Mouse (Mus musculus) liver, embryonic 11.5 days (tissue): ENCODE results near the gene Kdelr3. TPM values are rescaled to one million over a fixed set of nuclear protein-coding genes. Genes with fewer than 3 reads are reported as not detected.

Experiments used
- ATAC-seq: fragments of 200-750 bp; cut with Nextera tagmentation; replicated peaks from 2 replicates; pipeline ENCODE4 v1.8.0; 2017; ENCODE audit warnings: moderate number of reproducible peaks, mild to moderate bottlenecking, moderate TSS enrichment, moderate library complexity; ENCODE audit not compliant: low FRiP score
- DNase-seq: peaks from one replicate; pipeline ENCODE4 v3.0.0-alpha.2; 2017; ENCODE audit warnings: low spot score
- H3K27ac ChIP-seq: fragments of 300-500 bp; sonication (generic); 2 replicates; pipeline ENCODE4 v1.5.1; 2014; ENCODE audit warnings: mild to moderate bottlenecking, low read depth, low read length, control low read depth
- H3K27me3 ChIP-seq: fragments of 300-500 bp; sonication (generic); replicated peaks from 2 replicates; pipeline ENCODE4 v1.6.1; 2014; ENCODE audit warnings: low read length, mixed read lengths; ENCODE audit not compliant: control insufficient read depth, insufficient read depth
- H3K36me3 ChIP-seq: fragments of 300-500 bp; sonication (generic); 2 replicates; pipeline ENCODE4 v1.6.1; 2014; ENCODE audit warnings: mild to moderate bottlenecking, low read length, moderate library complexity, mixed read lengths; ENCODE audit not compliant: control insufficient read depth, insufficient read depth
- H3K4me1 ChIP-seq: fragments of 300-500 bp; sonication (generic); replicated peaks from 2 replicates; pipeline ENCODE4 v1.6.1; 2014; ENCODE audit warnings: low read length, mixed read lengths; ENCODE audit not compliant: control insufficient read depth, insufficient read depth
- H3K4me2 ChIP-seq: fragments of 300-500 bp; sonication (generic); 2 replicates; pipeline ENCODE4 v1.6.1; 2014; ENCODE audit warnings: mild to moderate bottlenecking, control low read depth, moderate library complexity
- H3K4me3 ChIP-seq: fragments of 300-500 bp; sonication (generic); 2 replicates; pipeline ENCODE4 v1.5.1; 2014; ENCODE audit warnings: low read depth, low read length, control low read depth
- H3K9ac ChIP-seq: fragments of 300-500 bp; sonication (generic); 2 replicates; pipeline ENCODE4 v1.6.1; 2014; ENCODE audit warnings: low read depth, low read length, control low read depth
- H3K9me3 ChIP-seq: fragments of 300-500 bp; sonication (generic); 2 replicates; pipeline ENCODE4 v1.6.1; 2016; ENCODE audit warnings: low read length, inconsistent platforms, mixed read lengths; ENCODE audit not compliant: control insufficient read depth
- WGBS: fragments of 180-500 bp; shearing (Covaris S2); extraction: QIAGEN DNeasy Blood & Tissue Kit; methylation state at CpG from one replicate; pipeline ENCODE4 v1.1.7; 2014; 5-methylcytosine and 5-hydroxymethylcytosine counted together
- polyA plus RNA-seq: library from polyadenylated mRNA; unstranded; fragments of >200 nt; fragmentation: Nextera tagmentation; extraction: Ambion mirVana; gene quantifications from 2 replicates; pipeline ENCODE4 v1.2.1, GENCODE M21; 2014

Kdelr3 gene
- polyA plus RNA-seq, 1 experiment from 2014 or later = 10.8 TPM

- Histone ChIP-seq H3K4me3 (no peak overlapping the region), H3K27ac (no peak overlapping the region), H3K27me3 (peaks cover 99% of the 10 kb centered on the region), H3K4me1 (0 out of 2 replicates have a peak, but pooled peaks cover 2% of the 10 kb centered on the region), H3K9ac (no peak overlapping the region), H3K4me2 (no peak overlapping the region), H3K9me3 (no peaks in the 10 kb centered on the region), H3K36me3 (no peaks in the 10 kb centered on the region)
- 31% methylated on average over 7 of the region's 7 CpGs for WGBS
- ATAC-seq (no peak), DNase-seq (no peak)
These were observed 9.8 kb upstream of the Kdelr3 start for GRCm38 (mm10) chr15:79506460-79506859.

- H3K4me1 ChIP-seq = 0 out of 2 replicates have a peak, but pooled peaks cover 2% of the 10 kb centered on the region
- H3K36me3 ChIP-seq = no peaks in the 10 kb centered on the region
- no peak overlapping the region for H3K4me3 ChIP-seq
- H3K27me3 ChIP-seq = peaks cover 99% of the 10 kb centered on the region
- H3K4me2 ChIP-seq = no peak overlapping the region
- ATAC-seq (no peak), DNase-seq (no peak)
- WGBS = 53% methylated on average over 31 of the region's 31 CpGs
- H3K27ac ChIP-seq = no peak overlapping the region
- H3K9me3 ChIP-seq = no peaks in the 10 kb centered on the region
- H3K9ac ChIP-seq = no peak overlapping the region
These were observed 9.0 kb upstream of the Kdelr3 start for GRCm38 (mm10) chr15:79507055-79507828.

- no peak overlapping the region for H3K9ac ChIP-seq
- H3K27ac ChIP-seq = no peak overlapping the region
- H3K27me3 ChIP-seq = peaks cover 97% of the 10 kb centered on the region
- no peak for DNase-seq
- 30% methylated on average over 6 of the region's 6 CpGs for WGBS
- H3K36me3 ChIP-seq = no peaks in the 10 kb centered on the region
- H3K4me3 ChIP-seq = no peak overlapping the region
- H3K4me2 ChIP-seq = no peak overlapping the region
- ATAC-seq = no peak
- 0 out of 2 replicates have a peak, but pooled peaks cover 2% of the 10 kb centered on the region for H3K4me1 ChIP-seq
- H3K9me3 ChIP-seq = no peaks in the 10 kb centered on the region
These were observed 6.2 kb upstream of the Kdelr3 start for GRCm38 (mm10) chr15:79509998-79510397.

GRCm38 (mm10) chr15:79510425-79510824, 5.8 kb upstream of the Kdelr3 start:
- Histone ChIP-seq H3K36me3 (no peaks in the 10 kb centered on the region), H3K4me3 (no peak overlapping the region), H3K27ac (no peak overlapping the region), H3K4me1 (0 out of 2 replicates have a peak, but pooled peaks cover under 1% of the 10 kb centered on the region), H3K27me3 (peaks cover 97% of the 10 kb centered on the region), H3K9me3 (no peaks in the 10 kb centered on the region), H3K4me2 (no peak overlapping the region), H3K9ac (no peak overlapping the region)
- DNase-seq (no peak), ATAC-seq (no peak)
- 68% methylated on average over 7 of the region's 7 CpGs for WGBS

- peaks cover 97% of the 10 kb centered on the region for H3K27me3 ChIP-seq
- ATAC-seq = no peak; the same call in 1 of the 2 replicates
- H3K4me1 ChIP-seq = no peaks in the 10 kb centered on the region
- no peak for DNase-seq
- no peaks in the 10 kb centered on the region for H3K9me3 ChIP-seq
- no peak overlapping the region for H3K9ac ChIP-seq
- H3K4me2 ChIP-seq = peak overlapping the region; percentile 62
- WGBS = 2% methylated on average over 61 of the region's 61 CpGs
- peak overlapping the region; percentile 42 for H3K4me3 ChIP-seq
- H3K27ac ChIP-seq = no peak overlapping the region
- H3K36me3 ChIP-seq = no peaks in the 10 kb centered on the region
These were observed 4.5 kb upstream of the Kdelr3 start for GRCm38 (mm10) chr15:79511553-79512320.

GRCm38 (mm10) chr15:79513940-79514339, 2.3 kb upstream of the Kdelr3 start:
- WGBS = 13% methylated on average over 9 of the region's 9 CpGs
- no peak overlapping the region for H3K4me2 ChIP-seq
- H3K4me1 ChIP-seq = no peaks in the 10 kb centered on the region; the same call in none of the 2 replicates
- H3K9ac ChIP-seq = no peak overlapping the region
- H3K4me3 ChIP-seq = no peak overlapping the region
- ATAC-seq = no peak
- H3K36me3 ChIP-seq = no peaks in the 10 kb centered on the region
- peaks cover 90% of the 10 kb centered on the region for H3K27me3 ChIP-seq
- no peak for DNase-seq
- no peaks in the 10 kb centered on the region for H3K9me3 ChIP-seq
- no peak overlapping the region for H3K27ac ChIP-seq

GRCm38 (mm10) chr15:79517710-79518109, 1.5 kb downstream of the Kdelr3 start:
- Histone ChIP-seq H3K4me1 (peaks cover 7% of the 10 kb centered on the region), H3K27ac (no peak overlapping the region), H3K4me2 (peak overlapping the region; percentile 16; the same call in 1 of the 2 replicates), H3K9ac (no peak overlapping the region), H3K27me3 (peaks cover 53% of the 10 kb centered on the region), H3K9me3 (no peaks in the 10 kb centered on the region), H3K36me3 (no peaks in the 10 kb centered on the region), H3K4me3 (no peak overlapping the region)
- ATAC-seq = no peak
- 82% methylated on average over 4 of the region's 4 CpGs for WGBS
- DNase-seq = no peak

- H3K9ac ChIP-seq = no peak overlapping the region
- H3K27me3 ChIP-seq = peaks cover 46% of the 10 kb centered on the region
- H3K4me2 ChIP-seq = no peak overlapping the region
- H3K4me3 ChIP-seq = no peak overlapping the region
- peaks cover 7% of the 10 kb centered on the region for H3K4me1 ChIP-seq
- ATAC-seq (no peak), DNase-seq (no peak)
- no peaks in the 10 kb centered on the region for H3K9me3 ChIP-seq
- H3K36me3 ChIP-seq = no peaks in the 10 kb centered on the region
- 82% methylated on average over 3 of the region's 3 CpGs for WGBS
- no peak overlapping the region for H3K27ac ChIP-seq
These were observed 2.4 kb downstream of the Kdelr3 start for GRCm38 (mm10) chr15:79518571-79518970.
